Mouse (Mus musculus) cerebellum, adult 2 months (tissue): ENCODE data around the gene Tbc1d19. TPM values are rescaled to one million over a fixed set of nuclear protein-coding genes. Genes with fewer than 3 reads are reported as not detected.

Experiments
- DNase-seq, 2 experiments: peaks; one replicate each; pipeline ENCODE4 v3.0.0; 2021
- H3K27ac ChIP-seq: fragments of 200-500 bp; 2 replicates; pipeline ENCODE4 v1.5.1; 2012; ENCODE audit warnings: low read length, control low read depth, inconsistent platforms; ENCODE audit not compliant: insufficient read depth
- H3K27me3 ChIP-seq: fragments of 200-500 bp; 2 replicates; pipeline ENCODE4 v1.6.1; 2012; ENCODE audit warnings: inconsistent platforms, mild to moderate bottlenecking, low read length, moderate library complexity; ENCODE audit not compliant: control insufficient read depth, insufficient read depth
- H3K4me1 ChIP-seq: fragments of 200-500 bp; 2 replicates; pipeline ENCODE4 v1.6.1; 2011; ENCODE audit warnings: low read length; ENCODE audit not compliant: control insufficient read depth, insufficient read depth
- H3K4me3 ChIP-seq: fragments of 200-500 bp; replicated peaks from 2 replicates; pipeline ENCODE3; 2011; ENCODE audit warnings: mild to moderate bottlenecking, low read depth, low read length, control low read depth; ENCODE audit not compliant: insufficient read depth
- CTCF ChIP-seq: fragments of 200-500 bp; IDR thresholded peaks from 2 replicates; pipeline ENCODE4 v1.5.1; 2011; ENCODE audit warnings: low read depth, mild to moderate bottlenecking, control low read depth, low read length, moderate library complexity, borderline replicate concordance; ENCODE audit not compliant: insufficient read depth
- POLR2A ChIP-seq: fragments of 200-500 bp; IDR thresholded peaks from 2 replicates; pipeline ENCODE4 v1.6.1; 2011; ENCODE audit warnings: low read length, control low read depth, borderline replicate concordance; ENCODE audit not compliant: insufficient read depth
- WGBS: fragments of 180-500 bp; shearing (Covaris S2); methylation state at CpG from one replicate; pipeline ENCODE4 v1.1.7; 2018; 5-methylcytosine and 5-hydroxymethylcytosine counted together
- polyA plus RNA-seq: library from polyadenylated mRNA; depleted of rRNA; stranded (reverse); fragments of >200 nt; gene quantifications from 2 replicates; pipeline ENCODE4 v1.2.3, GENCODE M21; 2012; rRNA removed

Gene Tbc1d19
- polyA plus RNA-seq, 1 experiment, result 44.5 TPM

GRCm38 (mm10) chr5:53943321-53943857 is 134.0 kb downstream of the Tbc1d19 start:
- Histone ChIP-seq H3K4me3 (no peak overlapping the region), H3K27ac (no peak overlapping the region), H3K4me1 (peaks cover 4% of the 10 kb centered on the region; the same call in 1 of the 2 replicates), H3K27me3 (no peaks in the 10 kb centered on the region)
- 56% methylated on average over 11 of the region's 11 CpGs for WGBS
- DNase-seq, result no peak
- no peak for TF ChIP-seq POLR2A
- no peak for TF ChIP-seq CTCF

GRCm38 (mm10) chr5:53946747-53947146 is 137.3 kb downstream of the Tbc1d19 start:
- H3K27me3 ChIP-seq, result no peaks in the 10 kb centered on the region
- H3K4me3 ChIP-seq, result no peak overlapping the region
- H3K27ac ChIP-seq, result no peak overlapping the region
- no peak for TF ChIP-seq CTCF
- TF ChIP-seq POLR2A, result no peak
- WGBS, result 91% methylated on average over 8 of the region's 8 CpGs
- H3K4me1 ChIP-seq, result 0 out of 2 replicates have a peak, but pooled peaks cover under 1% of the 10 kb centered on the region
- no peak for DNase-seq

GRCm38 (mm10) chr5:53947549-53948183 is 138.3 kb downstream of the Tbc1d19 start:
- H3K4me3 ChIP-seq, result no peak overlapping the region
- no peak for DNase-seq
- H3K4me1 ChIP-seq, result no peaks in the 10 kb centered on the region
- TF ChIP-seq POLR2A, result no peak
- TF ChIP-seq CTCF, result no peak
- no peaks in the 10 kb centered on the region for H3K27me3 ChIP-seq
- H3K27ac ChIP-seq, result no peak overlapping the region
- WGBS, result 28% methylated on average over 9 of the region's 9 CpGs

GRCm38 (mm10) chr5:53948606-53949266 is 139.3 kb downstream of the Tbc1d19 start:
- Histone ChIP-seq H3K4me3 (no peak overlapping the region), H3K27me3 (no peaks in the 10 kb centered on the region), H3K27ac (no peak overlapping the region), H3K4me1 (no peaks in the 10 kb centered on the region)
- no peak for TF ChIP-seq CTCF
- TF ChIP-seq POLR2A, result no peak
- WGBS, result 91% methylated on average over 8 of the region's 8 CpGs
- DNase-seq, result no peak

DNA sequence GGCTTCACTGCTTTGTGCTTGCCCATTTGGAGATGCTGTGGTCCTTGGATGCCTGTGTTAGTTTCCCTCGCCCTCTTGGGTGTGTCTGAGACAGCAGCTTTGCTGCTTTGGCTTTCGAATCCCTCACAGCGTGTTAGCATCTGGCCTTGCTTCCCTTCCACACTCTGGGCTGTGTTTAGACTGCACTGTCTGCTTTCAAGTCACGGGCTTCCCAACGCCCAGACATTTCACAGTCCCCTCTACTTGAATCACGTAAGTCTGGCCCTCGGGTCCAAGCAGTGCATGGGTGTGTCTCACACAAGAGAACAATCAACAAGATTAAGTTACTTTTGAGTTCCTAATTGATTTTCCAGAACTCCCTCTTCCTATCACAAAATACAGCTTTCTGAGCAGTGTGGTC is 140.8 kb downstream of the Tbc1d19 start:
- no peak for TF ChIP-seq POLR2A
- no peak for TF ChIP-seq CTCF
- Histone ChIP-seq H3K4me1 (no peaks in the 10 kb centered on the region), H3K27ac (no peak overlapping the region), H3K27me3 (no peaks in the 10 kb centered on the region), H3K4me3 (no peak overlapping the region)
- 37% methylated on average over 7 of the region's 7 CpGs for WGBS
- DNase-seq, result no peak

- Histone ChIP-seq H3K27ac (no peak overlapping the region), H3K27me3 (no peaks in the 10 kb centered on the region), H3K4me1 (no peaks in the 10 kb centered on the region), H3K4me3 (no peak overlapping the region)
- TF ChIP-seq POLR2A (no peak), CTCF (no peak)
- no peak for DNase-seq
These were observed 143.8 kb downstream of the Tbc1d19 start for GRCm38 (mm10) chr5:53953216-53953615.

Other genes starting within 250 kb of the Tbc1d19 start
- gene Cckar, start 101.9 kb upstream of the Tbc1d19 start, polyA plus RNA-seq, result 0.46 and 0.49 TPM in 2 replicates
- 28.2 TPM in 2 replicates for gene Stim2, start 188.9 kb downstream of the Tbc1d19 start, polyA plus RNA-seq